In the genomic region with DNA sequence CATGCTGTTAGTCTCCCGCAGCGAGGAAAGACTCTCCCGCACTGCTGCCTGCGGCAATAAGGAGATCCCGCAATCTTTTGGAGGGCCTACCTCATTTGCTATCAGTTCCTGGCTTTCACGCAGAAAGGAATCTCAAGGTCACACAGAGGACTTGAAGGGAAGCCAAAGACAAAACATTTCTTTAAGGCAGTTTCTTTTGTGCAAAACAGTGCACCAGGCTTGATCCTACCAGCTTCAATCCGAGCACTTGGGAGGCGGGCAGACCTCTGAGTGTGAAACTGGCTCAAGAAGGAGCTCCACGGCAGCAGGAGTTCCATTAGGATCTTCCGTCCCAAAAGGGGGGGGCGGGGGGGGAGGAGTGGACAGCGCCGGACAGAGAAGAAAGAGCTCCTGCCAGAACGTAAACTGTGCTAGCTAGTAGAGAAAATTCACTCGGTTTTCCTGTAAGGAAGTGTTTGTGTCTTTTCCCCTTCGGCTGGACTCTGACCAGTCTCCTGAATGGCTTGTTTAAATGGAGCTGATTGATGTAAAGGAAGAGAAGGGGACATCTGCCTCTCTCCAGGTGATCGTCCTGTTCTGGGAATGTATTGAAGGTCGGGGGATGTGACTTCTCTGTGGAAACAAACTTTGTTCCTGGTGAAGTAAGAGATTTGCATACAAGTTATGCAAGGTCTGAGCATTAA, we compare ENCODE assay signal across 9 mouse cellular contexts. TPM values are rescaled to one million over a fixed set of nuclear protein-coding genes. Genes with fewer than 3 reads are reported as not detected.
DNase-seq lines count a peak whose midpoint lies in the region; ATAC-seq and TF ChIP-seq lines count a peak whose summit lies in the region.
"Had no signal": no experiment of that assay in that cellular context is flagged by ENCODE, and none has a peak within 500 bp of the region (broad histone marks: within the 10 kb centered on the region; RNA-seq: fewer than 3 reads in every experiment).

No protein-coding gene starts in this region.

- TF ChIP-seq CTCF in lung, postnatal 0 days (IDR thresholded peaks at IDR 0.05) = no peak

- peak overlapping the region; percentile 19 for H3K4me3 ChIP-seq in lung, postnatal 0 days (ENCODE audit: low read depth, low read length)
- peak overlapping the region; percentile 41 for H3K4me3 ChIP-seq in forebrain, embryonic 10.5 days
- H3K4me3 ChIP-seq in limb, embryonic 14.5 days (replicated peaks; ENCODE audit: low read length) = 0 out of 2 replicates have a peak overlapping the region, but pooled peaks have one; percentile 0
- peak overlapping the region; percentile 13; the same call in 1 of the 2 replicates for H3K4me3 ChIP-seq in stomach, embryonic 15.5 days (replicated peaks)

- H3K27me3 ChIP-seq in lung, postnatal 0 days (replicated peaks; ENCODE audit: insufficient read depth, low read length) = no peaks in the 10 kb centered on the region
- no peaks in the 10 kb centered on the region for H3K27me3 ChIP-seq in forebrain, embryonic 10.5 days (ENCODE audit: poor library complexity, severe bottlenecking)
- H3K27me3 ChIP-seq in limb, embryonic 14.5 days (ENCODE audit: control insufficient read depth, insufficient read depth, low read length) = no peaks in the 10 kb centered on the region
- no peaks in the 10 kb centered on the region for H3K27me3 ChIP-seq in stomach, embryonic 15.5 days (replicated peaks)

- peak overlapping the region; percentile 52 for H3K4me2 ChIP-seq in lung, postnatal 0 days (replicated peaks; ENCODE audit: low read depth, low read length)
- peak overlapping the region; percentile 27 for H3K4me2 ChIP-seq in limb, embryonic 14.5 days (replicated peaks; ENCODE audit: low read depth, low read length, severe bottlenecking)
- H3K4me2 ChIP-seq in stomach, embryonic 15.5 days = peak overlapping the region; percentile 49

- no peak for TF ChIP-seq EP300 in lung, postnatal 0 days (IDR thresholded peaks at IDR 0.05)

- no peaks in the 10 kb centered on the region for H3K9me3 ChIP-seq in lung, postnatal 0 days (ENCODE audit: low read length)
- no peaks in the 10 kb centered on the region for H3K9me3 ChIP-seq in forebrain, embryonic 10.5 days
- H3K9me3 ChIP-seq in limb, embryonic 14.5 days (ENCODE audit: control insufficient read depth, low read length) = no peaks in the 10 kb centered on the region
- no peaks in the 10 kb centered on the region for H3K9me3 ChIP-seq in stomach, embryonic 15.5 days

- ATAC-seq in lung, postnatal 0 days = no peak
- ATAC-seq in limb, embryonic 14.5 days (ENCODE audit: low FRiP score, low read depth) = no peak
- ATAC-seq in stomach, embryonic 15.5 days (ENCODE audit: insufficient read depth, low FRiP score, low read depth) = no peak

- no peak overlapping the region for H3K27ac ChIP-seq in lung, postnatal 0 days (ENCODE audit: low read length)
- H3K27ac ChIP-seq in forebrain, embryonic 10.5 days = peak overlapping the region; percentile 86
- H3K27ac ChIP-seq in limb, embryonic 14.5 days (replicated peaks; ENCODE audit: low read depth, low read length) = no peak overlapping the region; the same call in 1 of the 2 replicates
- peak overlapping the region; percentile 35 for H3K27ac ChIP-seq in stomach, embryonic 15.5 days
- H3K27ac ChIP-seq: macrophage had no signal

- no peak overlapping the region for H3K9ac ChIP-seq in lung, postnatal 0 days (replicated peaks; ENCODE audit: low read depth)
- peak overlapping the region; percentile 31; the same call in 1 of the 2 replicates for H3K9ac ChIP-seq in limb, embryonic 14.5 days (ENCODE audit: low read depth, low read length, severe bottlenecking)
- H3K9ac ChIP-seq in stomach, embryonic 15.5 days = 0 out of 2 replicates have a peak overlapping the region, but pooled peaks have one; percentile 12

- H3K4me1 ChIP-seq in lung, postnatal 0 days (ENCODE audit: insufficient read depth, low read depth, low read length) = no peaks in the 10 kb centered on the region
- peaks cover 40% of the 10 kb centered on the region for H3K4me1 ChIP-seq in forebrain, embryonic 10.5 days
- H3K4me1 ChIP-seq in limb, embryonic 14.5 days (ENCODE audit: control insufficient read depth, insufficient read depth, low read length) = peaks cover 17% of the 10 kb centered on the region
- H3K4me1 ChIP-seq in stomach, embryonic 15.5 days = 0 out of 2 replicates have a peak, but pooled peaks cover 3% of the 10 kb centered on the region

- no peaks in the 10 kb centered on the region for H3K36me3 ChIP-seq in lung, postnatal 0 days (ENCODE audit: insufficient read depth, low read length)
- H3K36me3 ChIP-seq in forebrain, embryonic 10.5 days (replicated peaks) = no peaks in the 10 kb centered on the region
- no peaks in the 10 kb centered on the region for H3K36me3 ChIP-seq in limb, embryonic 14.5 days (ENCODE audit: control insufficient read depth, insufficient read depth, low read length)
- no peaks in the 10 kb centered on the region for H3K36me3 ChIP-seq in stomach, embryonic 15.5 days

- no peak for TF ChIP-seq POLR2A in limb, embryonic 14.5 days (IDR thresholded peaks at IDR 0.05; ENCODE audit: borderline replicate concordance, extremely low read depth, insufficient read depth, insufficient read length)

- DNase-seq in lung, postnatal 0 days (ENCODE audit: low spot score) = peak; percentile 15
- no peak for DNase-seq in lung, postnatal 14 days
- DNase-seq in forebrain, embryonic 10.5 days (ENCODE audit: extremely low spot score, low spot score) = peak; percentile 34
- DNase-seq in limb, embryonic 14.5 days (ENCODE audit: low spot score) = no peak
- DNase-seq in natural killer cell, adult 2 months (ENCODE audit: low spot score in 2 of 2) = no peak
- DNase-seq in cerebellum, postnatal 25 days = no peak
- DNase-seq in gastrocnemius, adult 8-10 months (ENCODE audit: low spot score in 2 of 2) = no peak

- 9% methylated on average over 17 of the region's 18 CpGs for WGBS in lung, postnatal 0 days
- 7% methylated on average over 18 of the region's 18 CpGs for WGBS in forebrain, embryonic 10.5 days
- 13% methylated on average over 17 of the region's 18 CpGs for WGBS in limb, embryonic 14.5 days
- 16% methylated on average over 17 of the region's 18 CpGs for WGBS in stomach, embryonic 15.5 days

RNA-seq across cellular contexts. Expression of a gene that starts 3.5 kb away (rescaled TPM):
- 0.61 and 0.95 TPM in 2 replicates for polyA plus RNA-seq in lung, postnatal 0 days (2015; fragmentation: Nextera tagmentation; extraction: Ambion mirVana)
- 4.3 and 4.8 TPM in 2 replicates for polyA plus RNA-seq in forebrain, embryonic 10.5 days (2016; fragmentation: Nextera tagmentation; extraction: Ambion mirVana)
- 1.8 and 2.2 TPM in 2 replicates for polyA plus RNA-seq in limb, embryonic 14.5 days (2012; rRNA removed)
- polyA plus RNA-seq in limb, embryonic 14.5 days (2014; fragmentation: Nextera tagmentation; extraction: Ambion mirVana) = 1.9 and 2.1 TPM in 2 replicates
- 1.4 and 2.1 TPM in 2 replicates for polyA plus RNA-seq in stomach, embryonic 15.5 days (2015; fragmentation: Nextera tagmentation; extraction: Ambion mirVana)
- 1 to 10 TPM in 1 of 4 experiments, under 1 TPM in 1, not detected in 2; 0.73 to 2.1 TPM for total RNA-seq in gastrocnemius, adult 8-10 months (2022)
- polyA plus RNA-seq: macrophage had no signal

RNA-seq across cellular contexts. Expression of a gene that starts 3.7 kb away (rescaled TPM):
- 1.3 TPM in 1 of 2 replicates, not detected in the other for polyA plus RNA-seq in lung, postnatal 0 days (2015; fragmentation: Nextera tagmentation; extraction: Ambion mirVana)
- polyA plus RNA-seq in forebrain, embryonic 10.5 days (2016; fragmentation: Nextera tagmentation; extraction: Ambion mirVana) = 11.9 and 17.4 TPM in 2 replicates
- 9.3 and 19.2 TPM in 2 replicates for polyA plus RNA-seq in limb, embryonic 14.5 days (2012; rRNA removed)
- 6.1 and 8.1 TPM in 2 replicates for polyA plus RNA-seq in limb, embryonic 14.5 days (2014; fragmentation: Nextera tagmentation; extraction: Ambion mirVana)
- polyA plus RNA-seq in stomach, embryonic 15.5 days (2015; fragmentation: Nextera tagmentation; extraction: Ambion mirVana) = 9.6 and 16.6 TPM in 2 replicates
- not detected for total RNA-seq in gastrocnemius, adult 8-10 months (2022)
- polyA plus RNA-seq: macrophage had no signal

RNA-seq across cellular contexts. Expression of a gene that starts 7.6 kb away (rescaled TPM):
- polyA plus RNA-seq in lung, postnatal 0 days (2015; fragmentation: Nextera tagmentation; extraction: Ambion mirVana) = 14.5 and 16.9 TPM in 2 replicates
- polyA plus RNA-seq in forebrain, embryonic 10.5 days (2016; fragmentation: Nextera tagmentation; extraction: Ambion mirVana) = 120 and 124 TPM in 2 replicates
- 39.9 and 59.2 TPM in 2 replicates for polyA plus RNA-seq in limb, embryonic 14.5 days (2012; rRNA removed)
- polyA plus RNA-seq in limb, embryonic 14.5 days (2014; fragmentation: Nextera tagmentation; extraction: Ambion mirVana) = 142 and 166 TPM in 2 replicates
- polyA plus RNA-seq in stomach, embryonic 15.5 days (2015; fragmentation: Nextera tagmentation; extraction: Ambion mirVana) = 109 and 120 TPM in 2 replicates
- total RNA-seq in gastrocnemius, adult 8-10 months (2022) = 10 to 100 TPM in 3 of 4 experiments, 1 to 10 TPM in 1; 9.4 to 19.6 (median 16.7) TPM
- polyA plus RNA-seq: macrophage had no signal

RNA-seq across cellular contexts. Expression of a gene that starts 10.3 kb away (rescaled TPM):
- 1.4 and 2.4 TPM in 2 replicates for polyA plus RNA-seq in lung, postnatal 0 days (2015; fragmentation: Nextera tagmentation; extraction: Ambion mirVana)
- polyA plus RNA-seq in forebrain, embryonic 10.5 days (2016; fragmentation: Nextera tagmentation; extraction: Ambion mirVana) = 37.0 and 43.0 TPM in 2 replicates
- 5.9 and 6.7 TPM in 2 replicates for polyA plus RNA-seq in limb, embryonic 14.5 days (2012; rRNA removed)
- polyA plus RNA-seq in limb, embryonic 14.5 days (2014; fragmentation: Nextera tagmentation; extraction: Ambion mirVana) = 8.9 and 13.0 TPM in 2 replicates
- polyA plus RNA-seq in stomach, embryonic 15.5 days (2015; fragmentation: Nextera tagmentation; extraction: Ambion mirVana) = 25.3 and 26.3 TPM in 2 replicates
- total RNA-seq in gastrocnemius, adult 8-10 months (2022) = 1 to 10 TPM in 1 of 4 experiments, under 1 TPM in 2, not detected in 1; 0.40 to 1.2 (median 0.70) TPM
- polyA plus RNA-seq: macrophage had no signal

RNA-seq across cellular contexts. Expression of a gene that starts 19.3 kb away (rescaled TPM):
- 3.0 and 4.5 TPM in 2 replicates for polyA plus RNA-seq in lung, postnatal 0 days (2015; fragmentation: Nextera tagmentation; extraction: Ambion mirVana)
- 19.8 and 21.9 TPM in 2 replicates for polyA plus RNA-seq in forebrain, embryonic 10.5 days (2016; fragmentation: Nextera tagmentation; extraction: Ambion mirVana)
- 18.4 and 18.7 TPM in 2 replicates for polyA plus RNA-seq in limb, embryonic 14.5 days (2012; rRNA removed)
- 20.2 and 24.7 TPM in 2 replicates for polyA plus RNA-seq in limb, embryonic 14.5 days (2014; fragmentation: Nextera tagmentation; extraction: Ambion mirVana)
- 17.3 and 17.7 TPM in 2 replicates for polyA plus RNA-seq in stomach, embryonic 15.5 days (2015; fragmentation: Nextera tagmentation; extraction: Ambion mirVana)
- total RNA-seq in gastrocnemius, adult 8-10 months (2022) = 10 to 100 TPM; 13.3 to 26.7 (median 21.1) TPM

Comparison
In these comparisons a context has a peak if more than half of its experiments do, and no peak if none do; other contexts are left out.
1. DNase-seq: peak in lung, postnatal 0 days (single experiment) and forebrain, embryonic 10.5 days (single experiment); none in lung, postnatal 14 days (single experiment), limb, embryonic 14.5 days (single experiment), natural killer cell, adult 2 months (0 of 2), cerebellum, postnatal 25 days (0 of 2) and gastrocnemius, adult 8-10 months (0 of 2).
2. H3K27ac ChIP-seq: peak in forebrain, embryonic 10.5 days (single experiment) and stomach, embryonic 15.5 days (single experiment); none in lung, postnatal 0 days (single experiment) and limb, embryonic 14.5 days (single experiment).
3. Peak in every context shown above with its lines, with median percentiles within 50 percentile points of each other: H3K4me2 ChIP-seq and H3K4me3 ChIP-seq.